Mouse (Mus musculus) kidney, adult 18-20 months (tissue): ENCODE results near the gene Ankrd17.

ENCODE experiments used
- DNase-seq: peaks from one replicate; pipeline ENCODE4 v3.0.0; 2021

Ankrd17 gene

DNA sequence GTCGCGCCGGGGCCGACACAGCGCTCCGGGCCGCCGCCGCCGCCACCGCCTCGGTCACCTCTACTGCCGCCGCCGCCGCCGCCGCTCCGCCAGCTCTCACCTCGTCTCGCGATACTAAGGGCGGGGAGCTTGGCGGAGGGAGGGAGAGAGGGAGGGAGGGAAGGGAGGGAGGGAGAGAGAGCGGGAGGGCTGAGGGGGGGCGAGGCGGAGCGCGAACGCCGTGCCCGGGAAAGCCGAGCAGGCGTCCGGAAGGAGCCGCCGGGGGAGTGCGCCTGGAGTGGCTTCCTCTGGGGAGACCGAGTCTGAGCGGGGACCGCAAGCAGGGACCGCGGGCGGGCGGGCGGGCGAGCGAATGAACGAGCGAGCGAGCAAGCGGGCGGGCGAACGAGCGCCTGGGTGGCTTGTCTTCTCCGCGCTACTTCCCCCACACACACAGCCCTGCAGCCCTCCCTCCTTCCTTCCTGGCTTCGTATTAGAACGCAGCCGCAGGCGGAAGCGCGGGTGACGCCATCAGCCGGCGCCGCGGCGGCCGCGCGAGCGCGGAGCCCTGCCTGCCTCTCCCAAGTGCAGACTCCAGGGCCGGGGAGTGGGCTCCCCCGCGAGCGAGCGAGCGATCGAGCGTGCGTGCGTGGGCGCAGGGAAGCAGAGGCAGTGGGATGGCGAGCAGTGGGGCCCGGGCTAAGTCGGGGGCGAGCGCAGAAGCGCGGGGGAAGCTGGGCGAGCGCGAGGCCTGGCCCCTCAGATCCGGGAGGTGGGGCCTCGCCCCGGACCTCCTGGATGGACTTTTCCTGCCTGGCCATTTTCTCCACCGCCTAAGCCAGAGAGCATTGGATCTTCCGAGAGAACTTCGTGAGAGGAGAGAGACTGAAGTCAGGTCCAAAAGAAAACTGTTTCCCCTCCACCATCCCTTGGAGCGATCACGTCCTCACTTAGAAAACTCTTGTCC, at the start of gene Ankrd17:
TSS of gene Ankrd17 (minus strand) at position 457 of the 946 bp plus-strand sequence.
- peak; percentile 94 for DNase-seq

DNA sequence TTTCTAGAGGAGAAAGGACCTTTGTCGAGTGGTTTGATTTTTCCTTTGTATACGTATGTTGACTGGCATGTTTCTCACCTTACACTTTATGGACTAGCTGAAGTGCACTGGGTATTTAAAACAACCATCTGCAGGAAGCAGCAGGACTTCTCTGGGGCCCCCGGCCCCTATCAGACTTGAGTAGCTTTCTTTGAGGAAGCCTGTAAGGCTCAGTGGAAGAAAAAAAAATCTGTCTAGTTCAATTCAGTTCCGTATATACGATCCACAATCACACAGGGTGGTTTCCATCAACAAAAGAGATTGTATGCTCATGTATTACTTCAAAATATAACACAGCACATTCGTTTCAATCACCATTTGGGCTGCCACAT, 48.5 kb upstream of the Ankrd17 start:
- no peak for DNase-seq

DNA sequence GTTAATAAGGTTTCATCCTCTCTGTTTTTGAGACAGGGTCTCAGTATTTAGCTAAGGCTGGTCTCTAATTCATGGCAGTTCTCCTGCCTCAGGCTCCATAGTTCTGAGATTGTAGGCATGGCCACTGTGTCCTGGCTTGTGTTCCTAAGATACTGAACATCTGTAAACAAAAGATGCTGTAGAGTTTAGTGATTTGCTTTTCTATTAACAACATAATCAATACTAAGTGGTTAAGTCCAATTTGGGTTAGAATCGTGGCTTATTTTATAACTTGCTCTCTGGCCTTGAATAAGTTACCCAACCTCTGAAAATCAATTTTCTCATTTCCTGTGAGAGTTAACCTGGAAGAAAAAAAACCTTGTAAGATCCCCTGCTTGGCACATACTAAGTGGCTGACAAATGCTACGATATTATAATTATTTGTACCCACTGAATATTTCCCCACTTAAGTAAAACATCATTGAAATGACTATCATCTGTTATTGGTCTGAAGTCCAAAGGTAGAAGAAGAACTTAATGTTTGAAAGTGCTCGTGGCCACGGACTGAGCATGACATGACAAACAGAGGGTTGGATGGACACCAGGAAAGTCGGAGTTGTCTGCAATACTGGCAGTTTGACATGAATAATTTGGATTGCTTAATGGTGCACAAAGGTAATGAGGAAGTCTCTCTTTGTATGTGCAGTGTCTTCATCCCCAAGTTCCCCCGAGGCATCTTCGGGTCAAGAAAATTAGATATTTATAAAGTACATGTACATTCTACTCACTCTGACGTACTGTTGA, 48.0 kb upstream of the Ankrd17 start:
- DNase-seq = no peak

DNA sequence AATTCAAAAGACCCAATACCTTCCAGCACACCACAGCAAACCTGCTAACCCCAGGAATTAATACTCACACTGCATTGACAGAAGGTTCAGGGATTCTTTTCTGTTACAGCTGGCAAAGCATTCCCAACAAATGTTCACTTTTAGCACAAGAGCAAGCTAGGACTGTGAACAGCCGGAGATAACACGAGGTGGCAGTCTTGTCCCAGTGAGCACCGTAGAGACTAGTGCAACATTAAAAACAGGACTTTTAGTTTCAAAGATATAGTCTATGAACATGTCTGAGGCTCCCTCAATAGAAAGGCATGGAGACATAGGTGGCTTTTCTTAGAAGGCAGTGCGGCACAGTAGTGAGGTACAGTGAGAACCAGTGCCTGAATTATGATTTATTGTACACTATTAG, 38.8 kb upstream of the Ankrd17 start:
- peak; percentile 42 for DNase-seq

DNA sequence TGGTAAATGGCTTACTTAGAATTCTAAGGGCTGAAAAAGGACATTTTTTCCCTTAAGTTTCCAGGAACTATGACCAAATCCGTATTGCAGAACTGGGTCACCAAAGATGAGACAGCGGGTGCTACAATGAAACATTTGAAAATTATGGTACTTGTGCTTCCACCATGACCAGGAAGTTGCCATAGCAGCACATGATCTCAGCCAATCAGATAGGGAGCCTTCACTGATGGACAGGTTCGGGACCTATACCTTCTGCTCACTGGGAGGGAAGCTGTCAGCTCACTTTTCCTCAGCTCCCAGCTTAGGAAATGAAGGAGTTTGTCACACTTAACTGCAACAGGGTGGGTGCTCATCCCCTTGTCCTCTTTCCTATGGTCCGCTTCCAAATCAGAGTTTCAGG, 30.4 kb upstream of the Ankrd17 start:
- no peak for DNase-seq

DNA sequence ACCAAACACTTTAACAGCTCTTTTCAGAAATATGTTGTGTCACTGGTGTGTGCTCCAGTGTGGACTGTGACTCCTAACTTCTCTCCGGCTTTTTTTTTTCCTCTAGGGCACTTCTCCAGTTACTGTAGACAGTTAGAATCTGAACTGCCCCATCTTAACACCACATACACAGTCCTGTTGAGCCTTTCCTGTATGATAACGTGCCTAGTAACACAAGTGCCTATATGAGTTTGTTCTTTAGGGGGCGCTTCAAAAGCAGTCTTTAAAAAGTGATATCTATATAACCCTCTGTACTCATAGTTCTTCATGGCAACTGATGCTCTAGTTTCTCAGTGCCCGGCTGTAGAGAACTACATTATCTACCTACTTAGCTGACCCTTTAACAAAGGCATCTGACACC, 27.9 kb upstream of the Ankrd17 start:
- no peak for DNase-seq

DNA sequence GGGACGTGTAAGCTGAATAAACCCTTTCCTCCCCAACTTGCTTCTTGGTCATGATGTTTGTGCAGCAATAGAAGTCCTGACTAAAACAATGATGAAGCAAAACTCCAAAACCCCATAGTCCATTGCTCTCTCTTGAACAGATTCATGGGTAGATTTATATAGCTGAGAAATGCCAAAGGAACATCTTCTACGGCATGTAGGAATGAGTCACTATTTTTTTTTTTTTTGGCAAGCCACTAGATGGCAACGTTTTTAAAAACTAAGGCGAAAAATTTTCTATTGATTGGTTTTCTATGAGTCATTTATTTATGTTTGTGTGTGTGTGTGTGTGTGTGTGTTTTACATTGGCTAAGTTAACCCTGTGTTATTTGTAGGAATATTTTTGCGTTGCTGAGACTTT, 27.4 kb upstream of the Ankrd17 start:
- DNase-seq = no peak

DNA sequence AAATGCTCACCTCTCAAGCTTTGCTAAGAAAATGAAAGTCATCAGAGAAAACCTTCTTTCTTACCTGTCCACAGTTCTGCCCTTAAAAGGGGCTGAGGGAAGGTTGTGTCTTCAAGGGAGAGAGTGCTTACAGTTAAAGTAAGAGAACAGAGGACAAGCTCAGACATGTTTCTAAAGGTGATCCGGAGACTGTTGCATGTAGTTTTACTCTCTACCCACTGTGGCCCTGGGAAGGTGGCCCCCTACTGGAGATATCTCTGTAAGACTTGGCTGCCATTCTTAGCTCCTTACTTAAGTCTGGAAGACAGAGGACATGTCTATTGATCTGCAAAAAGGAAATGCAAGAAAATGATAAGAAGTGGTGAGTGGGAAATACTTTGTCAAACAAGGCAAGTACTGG, 16.7 kb upstream of the Ankrd17 start:
- DNase-seq = peak; percentile 33

DNA sequence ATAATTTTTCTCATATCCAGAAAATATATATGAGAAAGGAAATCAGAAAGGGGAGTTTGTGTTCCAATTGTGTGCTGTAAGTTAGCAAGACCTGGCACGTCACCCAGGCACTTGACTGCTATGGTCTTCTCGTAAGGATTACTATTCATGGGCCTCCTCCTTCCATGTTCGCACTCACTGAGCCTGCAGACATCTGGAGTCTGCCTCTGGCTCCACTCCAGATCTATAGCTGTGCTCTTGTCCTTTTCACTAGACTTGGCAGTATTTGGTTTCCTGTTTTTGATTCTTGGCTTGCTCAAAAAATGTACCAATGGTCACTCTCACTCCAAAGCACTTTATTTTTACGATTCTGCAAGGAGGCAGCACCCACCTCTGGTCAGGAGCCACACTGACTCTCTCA, 15.1 kb upstream of the Ankrd17 start:
- no peak for DNase-seq

DNA sequence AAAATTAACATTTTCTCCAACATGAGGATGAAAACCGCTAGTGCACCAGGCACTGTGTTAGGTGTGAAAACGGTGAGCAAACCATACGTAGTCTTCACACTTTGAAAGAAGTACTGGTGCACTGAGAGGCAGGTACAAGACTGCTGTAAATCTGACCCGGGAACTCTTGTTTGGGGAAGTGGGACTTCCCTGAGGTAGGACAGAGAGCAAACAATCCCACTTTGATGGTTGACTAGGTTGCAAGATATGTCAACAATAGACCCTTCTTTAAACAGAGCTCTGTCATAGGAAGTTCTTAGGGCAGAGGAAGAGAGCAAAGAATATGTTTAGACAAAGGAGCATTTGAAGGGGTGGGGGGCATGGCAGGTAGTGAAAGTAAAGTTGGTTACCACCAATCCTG, 7.3 kb upstream of the Ankrd17 start:
- no peak for DNase-seq

DNA sequence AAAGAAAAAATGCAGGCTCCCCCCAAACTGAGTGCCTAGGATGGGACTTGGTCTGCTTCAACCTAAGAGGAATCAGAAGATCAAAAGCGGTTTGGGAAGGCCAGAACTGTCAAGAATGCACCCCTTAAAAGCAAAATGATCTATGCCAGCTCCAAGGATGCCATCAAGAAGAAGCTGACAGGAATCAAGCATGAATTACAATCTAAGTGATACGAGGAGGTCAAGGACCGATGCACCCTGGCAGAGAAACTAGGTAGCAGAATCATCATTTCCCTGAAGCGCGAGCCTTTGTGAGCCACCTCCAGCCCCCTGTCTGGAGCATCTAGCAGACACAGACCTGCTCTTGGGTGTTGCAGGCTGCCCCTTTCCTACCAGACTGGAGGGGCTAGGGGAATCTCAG, 4.0 kb upstream of the Ankrd17 start:
- no peak for DNase-seq

DNA sequence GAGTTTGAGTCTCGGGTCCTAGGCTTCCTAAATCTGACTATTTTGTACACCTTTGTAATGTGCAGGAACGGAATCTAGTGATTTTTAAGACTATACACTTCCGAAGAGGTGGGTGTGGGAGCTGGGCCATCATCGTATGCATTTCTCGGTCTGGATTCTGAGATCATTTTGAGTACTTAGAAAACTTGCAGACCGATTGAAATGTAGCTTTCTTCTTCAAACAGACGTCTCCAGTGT, 608 bp upstream of the Ankrd17 start, which contains the start of gene Gm9958:
TSS of gene Gm9958 (plus strand) at position 138 of the 237 bp plus-strand sequence.
- no peak for DNase-seq

DNA sequence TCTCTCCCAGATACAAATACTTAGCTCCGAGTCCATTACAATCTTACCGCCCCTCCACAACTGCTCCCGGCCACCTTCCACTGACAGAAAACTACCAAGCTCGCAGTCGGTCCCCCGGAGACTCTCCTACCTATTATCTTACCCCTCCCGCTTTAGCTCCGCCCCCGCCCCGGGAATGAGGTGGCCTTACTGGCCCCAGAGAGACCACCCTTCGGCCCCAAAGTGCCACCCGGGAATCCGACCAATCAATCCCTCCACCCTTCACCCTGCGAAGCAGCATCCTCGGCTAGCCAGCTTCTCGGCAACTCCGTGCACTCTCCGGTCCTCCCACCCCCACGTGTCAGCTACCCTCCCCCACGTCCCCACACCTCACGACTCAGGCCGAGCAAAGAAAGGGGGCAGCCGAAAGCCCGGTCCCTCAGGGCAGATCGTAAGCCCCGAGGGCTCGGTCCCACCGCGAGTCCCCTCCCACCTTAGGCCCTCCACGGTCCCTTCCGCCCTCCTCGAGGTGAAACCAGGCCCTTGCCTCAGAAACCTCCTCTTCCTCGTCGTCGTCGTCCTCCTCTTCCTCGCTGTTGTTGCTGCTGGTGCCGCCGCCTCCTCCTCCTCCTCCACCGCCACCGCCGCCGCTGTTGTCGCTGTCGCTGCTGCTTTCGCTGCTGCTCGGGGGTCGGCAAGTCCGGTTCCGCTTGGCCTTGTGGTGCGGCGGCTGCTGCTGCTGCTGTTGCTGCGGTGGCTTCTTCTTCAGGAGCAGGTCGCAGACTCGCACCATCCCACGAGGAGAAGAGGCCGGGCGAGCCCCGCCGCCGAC, 1.0 kb downstream of the Ankrd17 start:
- DNase-seq = peak; percentile 60

DNA sequence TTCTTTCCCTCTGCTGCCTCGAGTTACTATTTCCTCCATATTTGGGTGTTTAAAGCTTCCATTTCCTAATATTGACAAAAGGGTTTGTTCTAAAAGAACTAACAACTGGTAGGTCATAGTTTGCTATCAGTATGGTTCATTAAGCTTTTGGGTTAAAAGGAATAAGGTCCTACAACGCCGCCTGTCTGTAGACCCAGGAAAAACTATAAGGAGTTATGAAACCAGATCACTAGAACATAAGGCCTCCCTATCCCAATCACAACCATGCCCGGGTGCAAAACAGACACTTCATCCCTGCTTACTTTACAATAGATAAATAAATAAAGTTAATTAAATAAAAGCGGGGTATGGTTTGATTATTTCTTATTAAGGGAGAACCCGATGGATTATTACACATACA, 1.9 kb downstream of the Ankrd17 start:
- peak; percentile 73 for DNase-seq

DNA sequence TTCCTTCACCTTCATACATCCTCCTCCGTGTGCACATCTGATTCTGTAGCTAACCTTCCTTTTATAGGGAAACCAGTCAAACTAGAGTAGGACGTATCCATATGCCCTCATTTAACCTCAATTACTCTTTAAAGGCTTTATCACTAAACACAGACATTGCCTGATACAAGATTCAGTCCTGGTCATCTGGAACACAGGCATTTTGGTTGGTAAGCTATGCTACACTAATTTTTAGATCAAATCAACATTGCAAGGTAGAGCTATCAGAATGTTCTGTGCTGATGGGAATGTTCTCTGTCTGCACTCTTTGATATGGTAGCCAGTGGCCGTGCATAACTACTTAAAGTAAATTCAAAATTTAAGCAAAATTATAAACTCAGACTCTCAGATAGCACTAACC, 10.6 kb downstream of the Ankrd17 start:
- DNase-seq = no peak

DNA sequence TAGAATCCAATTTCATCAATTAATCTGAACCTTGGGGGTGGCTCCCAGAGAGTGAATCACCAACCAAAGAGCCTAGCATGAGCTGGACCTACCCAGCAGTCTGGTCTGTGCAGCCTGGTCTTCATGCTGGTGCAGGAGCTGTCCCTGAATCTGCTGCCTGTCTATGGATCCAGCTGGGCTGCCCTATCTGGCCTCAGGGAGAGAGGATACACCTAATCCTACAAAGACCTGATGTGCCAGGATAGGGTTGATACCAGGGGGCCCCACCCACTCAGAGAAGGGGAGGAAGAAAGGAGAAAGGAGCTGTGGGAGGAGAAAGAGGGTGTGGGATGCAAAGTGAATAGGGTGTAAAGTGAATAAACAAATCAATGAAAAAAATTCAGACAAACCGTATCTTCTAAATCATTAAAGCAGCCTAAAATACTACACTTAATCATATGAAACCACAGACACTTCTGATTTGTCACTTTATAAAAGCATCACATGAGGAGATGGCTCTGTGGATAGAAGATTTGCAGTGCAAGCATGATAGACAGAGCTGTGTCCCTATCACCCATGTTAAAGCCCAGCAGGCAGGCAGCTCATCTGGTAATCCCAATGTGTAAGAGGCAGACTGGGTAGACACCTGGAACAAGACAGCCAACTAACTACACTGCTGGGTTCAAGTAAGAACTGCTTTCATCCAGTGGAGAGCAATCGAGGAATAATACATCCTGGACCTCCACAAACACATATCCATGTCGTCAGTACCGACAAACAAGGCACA, 12.6 kb downstream of the Ankrd17 start:
- DNase-seq = no peak

DNA sequence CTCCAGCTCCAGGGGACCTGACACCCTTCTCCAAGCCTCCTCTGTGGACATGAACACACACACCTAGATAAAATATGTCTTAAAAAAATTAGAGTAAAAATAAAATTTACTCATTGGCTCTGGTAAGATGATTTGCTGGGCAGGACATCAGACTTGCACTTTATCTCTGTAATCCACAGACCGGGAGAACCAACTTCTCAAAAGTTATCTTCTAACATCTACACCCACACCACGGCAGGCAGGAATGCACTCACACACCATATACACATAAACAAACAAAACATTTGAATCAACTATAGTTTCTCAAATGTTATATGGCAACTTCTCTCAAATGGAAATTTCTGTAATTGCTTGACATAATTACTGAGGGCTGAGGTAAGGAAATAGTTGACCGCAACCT, 19.5 kb downstream of the Ankrd17 start:
- DNase-seq = no peak

DNA sequence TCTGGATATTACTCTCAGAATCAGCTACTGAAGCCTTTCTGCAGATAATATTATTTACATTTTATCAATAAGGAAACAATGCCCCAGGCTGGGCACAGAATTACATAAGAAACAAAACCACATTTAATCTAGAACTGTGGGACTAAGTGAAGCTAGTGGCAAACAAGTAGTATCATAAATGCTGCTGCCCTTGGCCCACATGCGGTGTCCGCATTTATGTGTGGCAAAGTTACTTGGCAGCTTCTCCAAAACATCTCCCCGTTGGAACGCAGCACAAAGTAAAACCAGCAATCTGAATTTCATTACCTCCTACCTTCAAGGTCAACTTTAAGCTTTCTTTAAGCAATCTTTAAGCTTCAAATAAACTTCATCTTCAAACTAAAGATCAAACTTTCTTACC, 25.5 kb downstream of the Ankrd17 start:
- DNase-seq = no peak

DNA sequence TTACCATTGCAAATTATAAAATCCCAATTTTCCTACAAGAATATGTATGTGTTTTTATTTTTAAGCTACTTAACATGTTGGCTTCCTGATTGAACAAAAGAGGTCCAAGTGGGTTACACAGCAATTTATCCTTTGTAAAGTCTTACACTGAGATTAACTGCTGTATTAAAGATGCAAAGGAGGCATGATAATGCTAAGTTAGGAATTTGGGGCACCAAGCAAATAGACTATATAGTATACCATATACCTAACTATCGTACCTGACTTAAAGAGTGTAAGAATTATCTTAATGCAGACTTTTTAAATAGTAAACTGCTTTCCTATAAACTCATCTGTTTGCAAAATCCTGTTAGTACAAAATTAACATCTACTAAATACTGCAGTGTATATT, 26.4 kb downstream of the Ankrd17 start:
- no peak for DNase-seq

DNA sequence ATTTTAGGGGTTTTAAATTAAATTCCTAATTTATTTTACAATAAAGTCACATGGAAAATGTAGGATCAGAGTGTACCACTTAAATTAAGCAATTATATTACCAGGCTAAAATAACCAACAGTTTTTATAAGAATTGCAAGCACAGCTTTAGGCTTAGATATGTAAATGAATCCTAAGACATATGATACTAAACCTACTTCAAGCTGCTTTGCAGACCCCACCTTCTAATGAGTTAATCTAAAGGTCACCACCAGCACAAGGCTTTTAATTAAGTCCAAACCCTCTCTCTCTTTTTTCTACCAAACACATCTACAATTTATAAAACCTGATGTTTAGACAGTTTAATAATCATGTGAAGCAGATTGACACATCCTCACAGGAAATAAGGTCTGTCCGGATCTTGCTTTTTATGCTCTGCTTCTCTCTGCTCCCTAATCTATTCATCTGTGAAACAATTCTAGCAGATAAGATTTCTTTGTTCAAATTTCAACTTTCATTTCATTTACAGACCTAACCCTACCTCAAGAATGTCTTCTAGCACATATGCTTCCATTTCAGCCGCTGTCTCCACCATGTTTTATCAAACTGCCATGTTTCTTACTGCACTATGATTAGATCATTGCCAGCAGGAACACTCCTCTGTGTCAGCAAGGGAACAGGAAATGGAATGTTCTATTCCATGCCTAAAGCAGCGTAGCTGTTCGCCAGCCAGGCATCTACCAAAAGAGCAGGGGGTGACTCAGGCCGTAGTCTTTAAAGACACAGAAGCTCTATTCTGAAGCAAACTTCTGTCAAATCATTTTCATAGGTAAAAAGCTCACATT, 27.0 kb downstream of the Ankrd17 start:
- DNase-seq = peak; percentile 40

DNA sequence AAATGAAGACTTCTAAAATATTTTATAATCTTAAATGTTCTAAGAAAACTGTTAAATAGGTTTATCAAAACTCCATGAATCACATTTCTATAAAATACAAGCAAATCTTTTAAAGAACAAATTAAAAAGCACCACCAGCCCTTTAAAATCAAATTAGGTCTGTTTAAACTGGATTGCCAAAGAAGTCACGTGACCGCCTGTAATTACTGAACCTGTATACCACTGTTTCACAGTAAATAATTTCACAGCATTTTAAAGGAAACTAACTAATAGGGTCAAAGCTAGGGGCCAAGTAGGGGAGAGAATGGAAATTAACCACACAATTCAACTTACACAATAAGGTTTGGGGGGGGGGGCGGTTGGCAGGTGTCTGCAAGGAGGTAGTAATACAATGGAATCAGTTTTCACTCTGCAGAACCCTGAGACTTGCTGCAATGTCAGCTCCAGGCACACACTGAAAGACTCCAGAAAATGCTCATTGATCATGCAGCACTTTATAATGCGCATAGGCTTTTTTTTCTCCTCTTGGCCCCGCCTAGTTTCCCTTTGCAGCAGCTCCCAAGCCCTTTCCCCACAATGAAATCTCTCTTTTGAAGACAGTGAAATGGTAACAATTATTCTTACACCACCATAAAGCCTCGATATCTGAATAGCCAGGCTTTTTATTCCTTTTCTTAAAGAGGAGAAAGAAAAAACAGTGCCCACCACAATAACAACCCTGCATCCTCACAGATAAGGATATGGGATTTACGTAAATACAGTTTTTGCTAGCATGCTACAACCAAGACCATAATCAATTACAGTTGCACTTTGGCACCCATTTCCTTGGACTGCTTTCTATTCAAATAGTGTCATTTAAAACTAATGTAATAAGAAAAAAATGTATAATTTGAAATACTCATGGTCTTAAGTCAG, 27.9 kb downstream of the Ankrd17 start:
- no peak for DNase-seq
